Mouse (Mus musculus) small intestine, adult 2 months (tissue): Measurements from ENCODE around the gene Mn1.

ENCODE experiments used
- CTCF ChIP-seq: fragments of 200-500 bp; IDR thresholded peaks from 2 replicates; pipeline ENCODE4 v1.5.1; 2012; ENCODE audit warnings: low read depth, mild to moderate bottlenecking, control low read depth, inconsistent platforms, low read length, moderate library complexity, mixed read lengths; ENCODE audit not compliant: insufficient replicate concordance, insufficient read length; ENCODE audit errors: extremely low read depth
- POLR2A ChIP-seq: fragments of 200-500 bp; IDR thresholded peaks from 2 replicates; pipeline ENCODE4 v1.6.1; 2012; ENCODE audit warnings: low read depth, mild to moderate bottlenecking, control low read depth, inconsistent platforms, low read length, moderate library complexity

GRCm38 (mm10) chr5:111393346-111394197 is 23.6 kb upstream of the Mn1 start:
- TF ChIP-seq POLR2A, result no peak
- TF ChIP-seq CTCF, result no peak
